Mouse (Mus musculus) thymus, adult 2 months (tissue): ENCODE results near the gene Tbc1d16.

Source experiments
- CTCF ChIP-seq: fragments of 200-500 bp; IDR thresholded peaks from 2 replicates; pipeline ENCODE4 v1.5.1; 2012; ENCODE audit warnings: mild to moderate bottlenecking, control low read depth, low read length, moderate library complexity, borderline replicate concordance; ENCODE audit not compliant: control insufficient read depth, poor library complexity, insufficient read depth; ENCODE audit errors: extremely low read depth
- POLR2A ChIP-seq: fragments of 200-500 bp; IDR thresholded peaks from 2 replicates; pipeline ENCODE4 v1.6.1; 2012; ENCODE audit warnings: mild to moderate bottlenecking, low read length, control low read depth, moderate library complexity; ENCODE audit not compliant: control insufficient read depth, poor library complexity, insufficient read depth; ENCODE audit errors: extremely low read depth

DNA sequence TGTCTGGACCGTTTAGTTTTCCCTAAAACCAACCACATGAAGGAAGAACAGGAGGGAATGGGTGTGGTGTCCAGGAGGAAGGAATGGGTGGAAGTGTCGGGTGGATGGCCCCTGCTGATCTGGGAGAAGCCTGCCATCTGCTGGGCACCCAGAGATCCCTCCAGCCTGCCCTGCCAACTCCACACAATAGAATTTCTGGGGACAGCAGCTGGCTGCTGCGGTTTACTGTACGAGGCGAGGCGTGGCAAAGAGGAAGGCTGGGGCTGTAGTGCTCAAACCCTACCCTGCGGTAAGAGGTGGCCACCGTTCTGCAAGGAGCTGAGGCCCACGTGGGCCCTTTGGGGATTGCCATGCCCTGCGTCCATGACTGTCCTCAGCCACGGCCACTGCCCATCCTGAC is 37.8 kb downstream of the Tbc1d16 start:
- TF ChIP-seq POLR2A (no peak), CTCF (peak; percentile 85)
